Comparison of ENCODE assay signal across 18 mouse cellular contexts in the genomic region with DNA sequence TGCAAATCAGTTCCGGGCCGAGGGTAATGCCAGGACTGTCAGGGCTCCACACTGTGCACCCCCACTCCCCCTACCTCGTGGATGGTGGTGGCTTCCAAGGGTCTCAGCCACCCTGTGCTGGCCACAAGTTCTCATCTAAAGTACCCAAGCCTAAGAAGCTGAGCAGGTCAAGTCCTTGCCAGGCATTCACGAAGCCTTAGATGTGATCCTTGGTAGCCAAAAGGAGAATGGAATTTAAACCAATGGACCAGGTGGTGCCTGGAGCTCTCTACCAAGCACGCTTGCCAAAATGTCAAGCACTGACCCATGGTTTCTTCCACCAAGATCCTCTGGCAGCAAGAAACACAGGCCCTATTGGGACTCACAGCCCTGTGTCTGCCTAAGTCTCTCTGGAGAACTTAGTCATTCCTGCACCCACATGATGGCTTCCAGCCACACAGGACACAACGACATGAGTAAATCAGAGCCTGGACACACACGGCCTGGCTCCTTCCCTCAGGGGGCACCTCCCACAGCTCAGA. TPM values are rescaled to one million over a fixed set of nuclear protein-coding genes. Genes with fewer than 3 reads are reported as not detected.
DNase-seq lines count a peak whose midpoint lies in the region; ATAC-seq and TF ChIP-seq lines count a peak whose summit lies in the region.
"Had no signal": no experiment of that assay in that cellular context is flagged by ENCODE, and none has a peak within 500 bp of the region (broad histone marks: within the 10 kb centered on the region; RNA-seq: fewer than 3 reads in every experiment).

No protein-coding gene starts in this region.

- H3K9ac ChIP-seq in hindbrain, embryonic 11.5 days (ENCODE audit: low read depth, low read length), result no peak overlapping the region
- H3K9ac ChIP-seq: embryonic facial prominence, embryonic 13.5 days; hindbrain, embryonic 12.5 days; intestine, embryonic 15.5 days; limb, embryonic 15.5 days; lung, embryonic 14.5 days had no signal

- H3K27me3 ChIP-seq in kidney, adult 2 months (replicated peaks; ENCODE audit: control insufficient read depth, insufficient read depth, low read length), result no peaks in the 10 kb centered on the region
- no peaks in the 10 kb centered on the region for H3K27me3 ChIP-seq in Patski
- H3K27me3 ChIP-seq in hindbrain, embryonic 11.5 days (ENCODE audit: control insufficient read depth, insufficient read depth, low read length), result no peaks in the 10 kb centered on the region
- H3K27me3 ChIP-seq: embryonic facial prominence, embryonic 13.5 days; hindbrain, embryonic 12.5 days; intestine, embryonic 15.5 days had no signal

- peaks cover 39% of the 10 kb centered on the region for H3K4me1 ChIP-seq in kidney, adult 2 months (ENCODE audit: control insufficient read depth, insufficient read depth, low read length)
- no peaks in the 10 kb centered on the region for H3K4me1 ChIP-seq in hindbrain, embryonic 11.5 days (replicated peaks; ENCODE audit: control insufficient read depth, insufficient read depth, low read length)

- peak; percentile 85 for DNase-seq in kidney, adult 2 months
- DNase-seq in kidney, postnatal 4 days, result no peak
- DNase-seq in 3134 (ENCODE audit: extremely low read depth, insufficient read length, low spot score) (peak; percentile 74), Patski (ENCODE audit: low read depth, low spot score) (no peak)
- DNase-seq in cerebellum, postnatal 10 days, result peak; percentile 70 to 75
- no peak for DNase-seq in adrenal gland, adult 8-10 months
- DNase-seq in adrenal gland, postnatal 36 days, result no peak
- DNase-seq in hindbrain, embryonic 11.5 days (ENCODE audit: low spot score), result no peak
- DNase-seq: heart, adult 18-20 months; lung, embryonic 14.5 days; right cerebral cortex, postnatal 25 days; thymus, adult 18-20 months had no signal

- H3K27ac ChIP-seq in kidney, adult 2 months (ENCODE audit: insufficient read depth, low read depth, low read length), result peak overlapping the region; percentile 65
- H3K27ac ChIP-seq in hindbrain, embryonic 11.5 days (ENCODE audit: low read depth, low read length), result no peak overlapping the region
- H3K27ac ChIP-seq: embryonic facial prominence, embryonic 13.5 days; hindbrain, embryonic 12.5 days; intestine, embryonic 15.5 days; limb, embryonic 15.5 days had no signal

- no peaks in the 10 kb centered on the region for H3K36me3 ChIP-seq in kidney, adult 2 months (ENCODE audit: control insufficient read depth, insufficient read depth, low read length)
- no peaks in the 10 kb centered on the region for H3K36me3 ChIP-seq in hindbrain, embryonic 11.5 days (ENCODE audit: control insufficient read depth, insufficient read depth, low read length)
- H3K36me3 ChIP-seq: embryonic facial prominence, embryonic 13.5 days; hindbrain, embryonic 12.5 days; intestine, embryonic 15.5 days; limb, embryonic 15.5 days had no signal

- no peak overlapping the region for H3K4me2 ChIP-seq in hindbrain, embryonic 11.5 days (replicated peaks; ENCODE audit: low read depth, low read length)
- H3K4me2 ChIP-seq: embryonic facial prominence, embryonic 13.5 days; hindbrain, embryonic 12.5 days; intestine, embryonic 15.5 days; limb, embryonic 15.5 days; lung, embryonic 14.5 days had no signal

- TF ChIP-seq POLR2A in kidney, adult 2 months (IDR thresholded peaks at IDR 0.05; ENCODE audit: low read depth, low read length), result no peak

- H3K9me3 ChIP-seq in hindbrain, embryonic 11.5 days (ENCODE audit: control insufficient read depth, low read length), result no peaks in the 10 kb centered on the region
- H3K9me3 ChIP-seq: embryonic facial prominence, embryonic 13.5 days; hindbrain, embryonic 12.5 days; intestine, embryonic 15.5 days; limb, embryonic 15.5 days had no signal

- 41% methylated on average over 7 of the region's 7 CpGs for WGBS in kidney, adult 2 months
- WGBS in hindbrain, embryonic 11.5 days, result 87% methylated on average over 7 of the region's 7 CpGs

- in situ Hi-C loops in Patski (cut with MboI; ENCODE audit: low pct_unique_long_range_greater_than_20kb), result loop anchor here (5.0 kb wide), 1 partner anchor 87 kb away; no protein-coding TSS in a partner anchor

- ATAC-seq in Patski, result peak; percentile 51
- ATAC-seq in hindbrain, embryonic 11.5 days (ENCODE audit: low FRiP score), result no peak
- ATAC-seq: activated CD4-positive, CD25-positive, alpha-beta regulatory T cell, adult 4 months; intestine, embryonic 15.5 days; midbrain, embryonic 16.5 days had no signal

- H3K4me3 ChIP-seq in kidney, adult 2 months (ENCODE audit: insufficient read depth, low read depth, low read length), result no peak overlapping the region
- H3K4me3 ChIP-seq in hindbrain, embryonic 11.5 days (ENCODE audit: low read depth, low read length), result no peak overlapping the region
- H3K4me3 ChIP-seq: embryonic facial prominence, embryonic 13.5 days; hindbrain, embryonic 12.5 days; intestine, embryonic 15.5 days; limb, embryonic 15.5 days had no signal

- CTCF ChIA-PET in Patski (lab: Charles Lee), result interaction anchor here (0.9 kb wide), 1 partner anchor 64 kb away, joined by 3 read pairs; no protein-coding TSS in a partner anchor

- POLR2A ChIA-PET in Patski (lab: Charles Lee), result interaction anchor here (0.7 to 1.4 kb wide), 2 partner anchors 11 to 54 kb away, joined by 3 read pairs; a partner anchor contains a TSS

- TF ChIP-seq CTCF in kidney, adult 2 months (conservative IDR thresholded peaks at IDR 0.05; ENCODE audit: insufficient read depth, insufficient read length, low read depth, low read length), result no peak
- TF ChIP-seq CTCF in Patski (IDR thresholded peaks at IDR 0.05), result no peak

RNA-seq across cellular contexts. Expression of a gene that starts 11.4 kb away (rescaled TPM):
- 18.9 and 23.2 TPM in 2 replicates for polyA plus RNA-seq in kidney, adult 2 months (2012; rRNA removed)
- polyA plus RNA-seq in Patski (2021), result 51.0 TPM
- 10 to 100 TPM; 13.5 to 33.1 (median 23.3) TPM for total RNA-seq in adrenal gland, adult 8-10 months (2022)
- 10 to 100 TPM; 16.4 to 22.0 TPM for total RNA-seq in adrenal gland, postnatal 36 days (2021)
- polyA plus RNA-seq in hindbrain, embryonic 11.5 days (2014; fragmentation: Nextera tagmentation; extraction: Ambion mirVana), result 2.4 and 2.9 TPM in 2 replicates

Comparison
In these comparisons a context has a peak if more than half of its experiments do, and no peak if none do; other contexts are left out.
1. DNase-seq: peak in kidney, adult 2 months (single experiment), 3134 (single experiment) and cerebellum, postnatal 10 days (2 of 2); none in kidney, postnatal 4 days (0 of 2), Patski (single experiment), adrenal gland, adult 8-10 months (single experiment), adrenal gland, postnatal 36 days (0 of 2) and hindbrain, embryonic 11.5 days (single experiment).